Mouse (Mus musculus): ENCODE data around the gene Gm20388. TPM values are rescaled to one million over a fixed set of nuclear protein-coding genes. Genes with fewer than 3 reads are reported as not detected.

Gene Gm20388
- polyA plus RNA-seq, 1 experiment from 2014 or later = 5.5 TPM

- WGBS = 87% methylated on average over 4 of the region's 4 CpGs
- DNase-seq (ENCODE audit: extremely low spot score, low spot score) = no peak
- Histone ChIP-seq H3K27me3 (ENCODE audit: poor library complexity, severe bottlenecking) (peaks cover 99% of the 10 kb centered on the region), H3K4me1 (peaks cover 13% of the 10 kb centered on the region), H3K27ac (no peak overlapping the region), H3K36me3 (replicated peaks) (no peaks in the 10 kb centered on the region), H3K4me3 (no peak overlapping the region), H3K9me3 (no peaks in the 10 kb centered on the region)
Measured at GRCm38 (mm10) chr8:120889189-120889588, 978.5 kb downstream of the Gm20388 start.

- Histone ChIP-seq H3K4me1 (peaks cover 22% of the 10 kb centered on the region), H3K27ac (0 out of 2 replicates have a peak overlapping the region, but pooled peaks have one; percentile 20), H3K27me3 (ENCODE audit: poor library complexity, severe bottlenecking) (peaks cover 99% of the 10 kb centered on the region), H3K4me3 (peak overlapping the region; percentile 30; the same call in 1 of the 2 replicates), H3K9me3 (no peaks in the 10 kb centered on the region), H3K36me3 (replicated peaks) (no peaks in the 10 kb centered on the region)
- peak; percentile 41 for DNase-seq (ENCODE audit: extremely low spot score, low spot score)
- WGBS = 2% methylated on average over 11 of the region's 11 CpGs
Measured at GRCm38 (mm10) chr8:120890068-120890467, 979.4 kb downstream of the Gm20388 start.

DNA sequence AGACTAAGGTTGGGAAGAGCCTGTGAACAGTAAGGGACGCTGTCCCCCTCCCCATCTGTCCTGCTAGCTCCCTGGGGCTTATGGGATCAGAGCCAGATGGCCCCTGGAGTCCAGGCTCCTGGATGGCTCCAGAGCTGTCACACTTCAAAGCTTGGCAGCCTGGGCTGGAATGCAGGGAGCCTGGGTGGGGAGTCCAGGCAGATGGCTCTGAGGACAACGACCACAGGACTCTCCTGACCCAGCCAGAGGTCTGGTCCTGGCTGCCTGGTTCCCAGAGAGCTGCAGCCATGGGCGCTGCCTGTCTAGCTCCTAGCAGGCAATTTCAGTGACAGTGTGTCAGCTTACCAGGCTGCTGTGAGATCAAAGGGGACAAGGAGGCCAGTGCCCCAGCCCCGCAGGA, 984.4 kb downstream of the Gm20388 start:
- 0 out of 2 replicates have a peak overlapping the region, but pooled peaks have one; percentile 12 for H3K27ac ChIP-seq
- DNase-seq (ENCODE audit: extremely low spot score, low spot score) = no peak
- WGBS = 11% methylated on average over 4 of the region's 4 CpGs
- H3K4me1 ChIP-seq = peaks cover 32% of the 10 kb centered on the region
- no peaks in the 10 kb centered on the region for H3K36me3 ChIP-seq (replicated peaks)
- H3K4me3 ChIP-seq = no peak overlapping the region; the same call in 1 of the 2 replicates
- 0 out of 2 replicates have a peak, but pooled peaks cover 5% of the 10 kb centered on the region for H3K9me3 ChIP-seq
- H3K27me3 ChIP-seq (ENCODE audit: poor library complexity, severe bottlenecking) = peaks cover 97% of the 10 kb centered on the region

GRCm38 (mm10) chr8:120895600-120895999, 985.0 kb downstream of the Gm20388 start:
- no peaks in the 10 kb centered on the region for H3K36me3 ChIP-seq (replicated peaks)
- no peak for DNase-seq (ENCODE audit: extremely low spot score, low spot score)
- H3K4me3 ChIP-seq = peak overlapping the region; percentile 37
- 0 out of 2 replicates have a peak, but pooled peaks cover 5% of the 10 kb centered on the region for H3K9me3 ChIP-seq
- WGBS = 4% methylated on average over 13 of the region's 13 CpGs
- peaks cover 27% of the 10 kb centered on the region for H3K4me1 ChIP-seq
- H3K27ac ChIP-seq = no peak overlapping the region
- peaks cover 97% of the 10 kb centered on the region for H3K27me3 ChIP-seq (ENCODE audit: poor library complexity, severe bottlenecking)

DNA sequence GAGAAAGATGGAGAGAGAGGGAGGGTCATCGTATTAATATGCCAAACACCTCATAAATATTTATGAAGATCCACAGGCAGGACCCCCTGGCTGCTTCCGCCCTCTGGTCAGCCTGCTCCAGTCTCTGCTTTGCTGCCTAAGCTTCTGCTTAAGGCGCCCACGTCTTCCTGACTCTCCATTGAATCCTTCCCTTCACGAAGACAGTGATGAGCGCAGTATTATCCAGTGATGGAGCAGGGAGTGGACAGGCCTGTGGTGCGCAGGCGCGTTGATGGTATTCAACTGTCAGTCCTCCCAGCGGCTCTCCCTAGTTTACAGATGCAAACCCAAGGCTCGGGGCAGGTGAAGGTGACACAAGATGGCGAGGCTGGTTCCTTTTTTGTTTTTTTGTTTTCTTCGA, 985.6 kb downstream of the Gm20388 start:
- no peak for DNase-seq (ENCODE audit: extremely low spot score, low spot score)
- peak overlapping the region; percentile 37 for H3K4me3 ChIP-seq
- H3K27ac ChIP-seq = no peak overlapping the region
- H3K36me3 ChIP-seq (replicated peaks) = no peaks in the 10 kb centered on the region
- peaks cover 27% of the 10 kb centered on the region for H3K4me1 ChIP-seq
- H3K9me3 ChIP-seq = 0 out of 2 replicates have a peak, but pooled peaks cover 5% of the 10 kb centered on the region
- 28% methylated on average over 13 of the region's 13 CpGs for WGBS
- H3K27me3 ChIP-seq (ENCODE audit: poor library complexity, severe bottlenecking) = peaks cover 98% of the 10 kb centered on the region

GRCm38 (mm10) chr8:120898008-120898407, 987.4 kb downstream of the Gm20388 start:
- peaks cover 98% of the 10 kb centered on the region for H3K27me3 ChIP-seq (ENCODE audit: poor library complexity, severe bottlenecking)
- H3K9me3 ChIP-seq = 0 out of 2 replicates have a peak, but pooled peaks cover 5% of the 10 kb centered on the region
- peaks cover 42% of the 10 kb centered on the region for H3K4me1 ChIP-seq
- DNase-seq (ENCODE audit: extremely low spot score, low spot score) = peak; percentile 59
- no peak overlapping the region for H3K27ac ChIP-seq
- no peak overlapping the region for H3K4me3 ChIP-seq
- no peaks in the 10 kb centered on the region for H3K36me3 ChIP-seq (replicated peaks)
- 52% methylated on average over 4 of the region's 4 CpGs for WGBS

GRCm38 (mm10) chr8:120898828-120899407, 988.3 kb downstream of the Gm20388 start:
- DNase-seq (ENCODE audit: extremely low spot score, low spot score) = no peak
- Histone ChIP-seq H3K27me3 (ENCODE audit: poor library complexity, severe bottlenecking) (peaks cover 96% of the 10 kb centered on the region), H3K9me3 (0 out of 2 replicates have a peak, but pooled peaks cover 5% of the 10 kb centered on the region), H3K36me3 (replicated peaks) (no peaks in the 10 kb centered on the region), H3K4me1 (peaks cover 45% of the 10 kb centered on the region), H3K4me3 (no peak overlapping the region), H3K27ac (no peak overlapping the region)
- 82% methylated on average over 17 of the region's 17 CpGs for WGBS

DNA sequence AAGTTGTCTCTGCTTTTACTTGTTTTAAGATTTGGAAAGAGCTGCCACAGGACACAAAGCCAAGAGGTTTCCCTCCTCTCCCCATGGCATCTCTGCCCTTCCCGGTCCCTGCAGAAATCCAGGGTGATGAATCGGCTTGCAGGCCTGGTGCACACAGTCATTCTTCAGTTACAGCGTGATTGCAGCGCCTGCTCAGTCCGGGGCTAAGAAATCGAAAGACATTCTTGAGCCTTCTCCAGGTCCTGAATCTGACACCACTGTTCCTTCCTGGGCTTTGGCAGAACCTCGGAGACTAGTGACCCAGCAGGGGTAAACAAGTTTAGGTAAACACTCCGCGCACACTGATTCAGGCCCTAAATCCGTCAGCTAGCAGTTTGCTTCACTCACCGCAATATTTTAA, 991.7 kb downstream of the Gm20388 start:
- Histone ChIP-seq H3K4me1 (peaks cover 27% of the 10 kb centered on the region), H3K27ac (no peak overlapping the region), H3K27me3 (ENCODE audit: poor library complexity, severe bottlenecking) (peaks cover 66% of the 10 kb centered on the region), H3K4me3 (no peak overlapping the region), H3K36me3 (replicated peaks) (no peaks in the 10 kb centered on the region), H3K9me3 (0 out of 2 replicates have a peak, but pooled peaks cover 5% of the 10 kb centered on the region)
- DNase-seq (ENCODE audit: extremely low spot score, low spot score) = no peak
- WGBS = 35% methylated on average over 11 of the region's 11 CpGs

DNA sequence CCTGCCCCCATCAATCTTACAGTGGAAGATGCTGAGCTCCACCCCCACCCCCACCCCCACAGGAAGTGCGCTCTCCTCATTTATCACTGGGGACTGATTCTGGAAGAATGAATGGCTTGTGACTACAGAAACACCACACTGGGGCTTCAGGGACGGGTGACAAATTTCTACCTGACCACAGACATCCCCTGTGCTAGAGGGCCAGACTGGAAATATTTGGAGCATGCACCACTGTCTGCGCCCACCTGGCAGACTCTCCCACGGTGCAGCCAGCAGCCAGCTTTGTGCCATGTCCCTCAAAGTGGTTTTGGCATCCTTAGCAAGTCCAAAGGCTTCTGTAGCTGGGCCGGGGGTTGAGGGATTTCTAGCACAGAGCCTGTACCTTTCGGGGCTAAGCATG, 997.0 kb downstream of the Gm20388 start:
- H3K27me3 ChIP-seq (ENCODE audit: poor library complexity, severe bottlenecking) = peaks cover 24% of the 10 kb centered on the region
- H3K4me3 ChIP-seq = no peak overlapping the region
- no peak for DNase-seq (ENCODE audit: extremely low spot score, low spot score)
- 67% methylated on average over 6 of the region's 6 CpGs for WGBS
- H3K4me1 ChIP-seq = peaks cover 47% of the 10 kb centered on the region
- H3K36me3 ChIP-seq (replicated peaks) = no peaks in the 10 kb centered on the region
- no peaks in the 10 kb centered on the region for H3K9me3 ChIP-seq
- H3K27ac ChIP-seq = no peak overlapping the region

DNA sequence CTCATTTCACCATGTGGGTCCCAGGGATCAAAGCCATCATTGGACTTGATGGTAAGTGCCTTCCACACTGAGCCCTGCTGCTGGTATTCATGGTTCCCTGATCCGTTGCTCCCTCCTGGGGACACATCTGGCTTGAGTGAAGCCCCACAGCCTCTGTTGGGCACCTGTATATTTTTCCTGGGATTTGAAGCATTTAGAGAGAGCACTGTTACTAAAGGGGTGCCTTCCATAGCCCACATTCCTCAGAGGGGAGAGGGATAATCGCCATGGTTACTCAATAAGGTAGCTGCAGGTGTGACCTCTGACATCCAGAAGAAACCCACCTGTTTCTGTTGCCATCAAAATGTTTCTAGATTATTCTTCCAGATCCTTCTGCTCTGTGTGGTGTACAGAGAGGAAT, 1000.3 kb downstream of the Gm20388 start:
- peaks cover 18% of the 10 kb centered on the region for H3K27me3 ChIP-seq (ENCODE audit: poor library complexity, severe bottlenecking)
- no peak for DNase-seq (ENCODE audit: extremely low spot score, low spot score)
- H3K4me1 ChIP-seq = peaks cover 43% of the 10 kb centered on the region
- H3K4me3 ChIP-seq = no peak overlapping the region
- 63% methylated on average over 2 of the region's 2 CpGs for WGBS
- H3K27ac ChIP-seq = no peak overlapping the region
- H3K9me3 ChIP-seq = no peaks in the 10 kb centered on the region
- no peaks in the 10 kb centered on the region for H3K36me3 ChIP-seq (replicated peaks)

- Histone ChIP-seq H3K4me3 (no peak overlapping the region), H3K9me3 (no peaks in the 10 kb centered on the region), H3K4me1 (peaks cover 38% of the 10 kb centered on the region), H3K27ac (no peak overlapping the region), H3K27me3 (ENCODE audit: poor library complexity, severe bottlenecking) (peaks cover 22% of the 10 kb centered on the region), H3K36me3 (replicated peaks) (no peaks in the 10 kb centered on the region)
- DNase-seq (ENCODE audit: extremely low spot score, low spot score) = no peak
- WGBS = 38% methylated on average over 6 of the region's 6 CpGs
Measured at GRCm38 (mm10) chr8:120912463-120912862, 1001.8 kb downstream of the Gm20388 start.

DNA sequence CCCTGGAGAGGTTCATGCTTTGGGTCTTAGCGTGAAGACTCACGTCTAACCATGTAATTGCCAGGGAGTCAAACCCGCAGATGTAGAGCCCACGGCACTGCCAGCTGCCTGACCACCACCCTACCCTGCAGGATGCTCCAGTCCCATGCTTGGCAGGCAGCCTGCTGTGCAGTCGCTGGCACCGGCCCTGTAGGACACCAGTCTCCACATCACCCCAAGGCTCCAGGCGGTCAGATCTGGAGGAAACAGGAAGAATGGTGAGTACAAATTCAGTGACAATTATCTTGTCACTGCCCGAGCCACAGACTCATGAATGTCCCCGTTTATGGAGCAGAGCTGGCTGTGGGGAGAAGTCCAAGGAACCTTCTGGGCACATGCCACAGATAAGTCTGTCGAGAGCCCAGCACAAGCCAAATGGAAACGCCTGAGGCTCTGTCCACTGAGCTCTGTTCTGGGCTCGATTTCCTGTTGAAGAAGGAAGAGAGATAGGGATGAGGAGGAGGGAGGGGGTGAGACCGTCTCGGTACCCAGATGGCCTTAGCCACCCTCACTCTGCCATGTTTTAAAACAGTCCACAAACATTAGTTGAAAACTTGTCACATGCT, 1006.3 kb downstream of the Gm20388 start:
- Histone ChIP-seq H3K4me3 (no peak overlapping the region), H3K9me3 (no peaks in the 10 kb centered on the region), H3K4me1 (peaks cover 10% of the 10 kb centered on the region), H3K27ac (no peak overlapping the region), H3K36me3 (replicated peaks) (no peaks in the 10 kb centered on the region), H3K27me3 (ENCODE audit: poor library complexity, severe bottlenecking) (peaks cover 24% of the 10 kb centered on the region)
- no peak for DNase-seq (ENCODE audit: extremely low spot score, low spot score)
- 75% methylated on average over 14 of the region's 14 CpGs for WGBS

- Histone ChIP-seq H3K9me3 (no peaks in the 10 kb centered on the region), H3K4me1 (no peaks in the 10 kb centered on the region; the same call in 1 of the 2 replicates), H3K36me3 (replicated peaks) (no peaks in the 10 kb centered on the region), H3K27ac (no peak overlapping the region), H3K27me3 (ENCODE audit: poor library complexity, severe bottlenecking) (peaks cover 10% of the 10 kb centered on the region), H3K4me3 (no peak overlapping the region)
- no peak for DNase-seq (ENCODE audit: extremely low spot score, low spot score)
- WGBS = 91% methylated on average over 4 of the region's 4 CpGs
Measured at GRCm38 (mm10) chr8:120920527-120920926, 1009.9 kb downstream of the Gm20388 start.
